Mouse (Mus musculus): ENCODE data around the gene Rab3c. TPM values are rescaled to one million over a fixed set of nuclear protein-coding genes. Genes with fewer than 3 reads are reported as not detected.

Rab3c gene
- total and polyA plus RNA-seq, 3 experiments = not detected

DNA sequence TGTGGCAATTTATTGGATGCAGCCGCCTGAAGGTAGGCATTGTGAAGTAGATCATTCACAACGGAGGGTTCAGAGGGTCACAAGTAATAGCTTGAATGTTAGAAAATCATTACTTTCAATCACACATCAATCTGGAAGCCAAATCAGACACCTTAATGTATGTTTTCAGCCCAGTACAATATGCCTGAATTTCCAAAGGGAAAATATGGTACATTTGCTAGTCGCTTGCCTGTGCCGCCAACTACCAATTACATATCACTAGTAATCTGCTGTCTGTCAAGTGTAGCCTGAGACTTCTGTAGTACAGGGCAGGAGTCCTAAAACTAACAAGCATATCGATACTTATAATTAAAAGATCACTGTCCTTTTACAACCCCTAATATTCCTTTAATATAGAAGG, 47.4 kb downstream of the Rab3c start:
- dilution Hi-C loops (cut with MboI; ENCODE audit: extremely low pct_ligation_motif_present, extremely low pct_unique_long_range_greater_than_20kb, low sequenced_read_pairs) = no loop called here
- Histone ChIP-seq H3K79me2 (replicated peaks; ENCODE audit: control insufficient read depth, extremely low read depth, insufficient read depth, poor library complexity, severe bottlenecking) (no peaks in the 10 kb centered on the region), H3K4me2 (ENCODE audit: insufficient read depth, low read depth, poor library complexity, severe bottlenecking) (no peak overlapping the region), H3K4me1 (ENCODE audit: control insufficient read depth in 1 of 2, insufficient read depth in 2 of 2) (no peaks in the 10 kb centered on the region), H3K36me3 (replicated peaks in 1 of 2; ENCODE audit: control insufficient read depth in 1 of 2, insufficient read depth in 1 of 2, low read length in 1 of 2) (no peaks in the 10 kb centered on the region), H3K9me3 (replicated peaks; ENCODE audit: low read length) (peaks cover 23% of the 10 kb centered on the region), H3K27me3 (replicated peaks) (no peaks in the 10 kb centered on the region), H3K9ac (ENCODE audit: insufficient read depth, low read depth) (no peak overlapping the region), H3K4me3 (replicated peaks in 1 of 3; ENCODE audit: low read depth in 2 of 3, low read length in 2 of 3, poor library complexity in 1 of 3) (no peak overlapping the region), H3K27ac (ENCODE audit: insufficient read depth, low read depth) (no peak overlapping the region)
- in situ Hi-C loops (cut with MboI; ENCODE audit: low pct_ligation_motif_present, low pct_unique_long_range_greater_than_20kb, low sequenced_read_pairs) = no loop called here
- TF ChIP-seq RCOR1 (conservative IDR thresholded peaks at IDR 0.05; ENCODE audit: low read depth, low read length) = no peak
- no peak for TF ChIP-seq PAX5 (IDR thresholded peaks at IDR 0.05; ENCODE audit: low read length)
- TF ChIP-seq USF1 (IDR thresholded peaks at IDR 0.05; ENCODE audit: low read depth, low read length) = no peak
- TF ChIP-seq HCFC1 (IDR thresholded peaks at IDR 0.05; ENCODE audit: low read depth, low read length) = no peak
- TF ChIP-seq ZC3H11A (IDR thresholded peaks at IDR 0.05; ENCODE audit: low read depth, low read length) = no peak
- no peak for TF ChIP-seq USF2 (conservative IDR thresholded peaks at IDR 0.05; ENCODE audit: low read depth, low read length)
- TF ChIP-seq MAZ (IDR thresholded peaks at IDR 0.05; ENCODE audit: low read depth, low read length) = no peak
- TF ChIP-seq CHD2 (IDR thresholded peaks at IDR 0.05; ENCODE audit: low read length) = no peak
- TF ChIP-seq BHLHE40 (IDR thresholded peaks at IDR 0.05; ENCODE audit: low read depth, low read length) = no peak
- no peak for TF ChIP-seq JUND (conservative IDR thresholded peaks at IDR 0.05; ENCODE audit: low read depth, low read length)
- TF ChIP-seq CHD1 (IDR thresholded peaks at IDR 0.05; ENCODE audit: low read depth, low read length) = no peak
- TF ChIP-seq MAX (IDR thresholded peaks at IDR 0.05; ENCODE audit: low read length) = no peak
- no peak for TF ChIP-seq MAFK (IDR thresholded peaks at IDR 0.05; ENCODE audit: insufficient replicate concordance, low read length)
- no peak for TF ChIP-seq TBP (conservative IDR thresholded peaks at IDR 0.05; ENCODE audit: low read depth, low read length)
- no peak for TF ChIP-seq SIN3A (IDR thresholded peaks at IDR 0.05; ENCODE audit: low read length)
- no peak for TF ChIP-seq POLR2A (IDR thresholded peaks at IDR 0.05; ENCODE audit: low read depth, low read length)
- TF ChIP-seq MXI1 (IDR thresholded peaks at IDR 0.05; ENCODE audit: low read depth, low read length) = no peak
- TF ChIP-seq ELF1 (IDR thresholded peaks at IDR 0.05; ENCODE audit: low read depth, low read length) = no peak
- TF ChIP-seq GABPA (IDR thresholded peaks at IDR 0.05; ENCODE audit: insufficient replicate concordance, low read depth, low read length) = no peak
- DNase-seq (ENCODE audit: extremely low read depth) = no peak

DNA sequence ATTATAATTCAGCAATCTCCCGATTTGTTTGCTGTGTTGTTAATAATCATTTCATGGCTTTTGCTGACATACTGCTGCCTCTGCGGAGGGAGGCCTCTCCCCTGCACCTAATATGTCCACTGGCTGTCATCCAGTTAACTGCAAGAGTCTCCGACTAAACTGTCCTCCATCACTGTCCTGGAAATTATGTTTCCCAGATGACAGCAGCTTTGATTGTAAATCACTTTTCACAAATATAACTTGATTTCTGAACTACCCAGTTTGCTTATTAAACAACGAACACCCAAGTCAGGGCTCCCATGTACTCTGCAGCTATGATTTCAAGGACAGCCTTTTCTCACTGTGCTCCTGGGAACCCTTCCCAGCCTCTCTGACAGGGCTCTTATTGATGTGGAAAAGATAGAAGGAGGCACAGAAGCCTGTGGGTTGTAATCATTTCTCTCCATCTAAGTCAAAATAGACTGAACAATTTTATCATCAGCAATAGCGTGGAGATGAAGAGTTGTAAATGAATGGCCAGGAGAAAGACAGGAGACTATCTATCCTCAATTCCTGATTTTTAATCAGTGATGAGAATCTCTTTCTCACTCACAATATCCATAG, 49.6 kb downstream of the Rab3c start:
- peaks cover 21% of the 10 kb centered on the region for H3K9me3 ChIP-seq (replicated peaks; ENCODE audit: low read length)
- in situ Hi-C loops (cut with MboI; ENCODE audit: low pct_ligation_motif_present, low pct_unique_long_range_greater_than_20kb, low sequenced_read_pairs) (no loop called here), dilution Hi-C loops (cut with MboI; ENCODE audit: extremely low pct_ligation_motif_present, extremely low pct_unique_long_range_greater_than_20kb, low sequenced_read_pairs) (no loop called here)
- H3K27ac ChIP-seq (ENCODE audit: insufficient read depth, low read depth) = no peak overlapping the region
- H3K4me3 ChIP-seq (replicated peaks in 1 of 3; ENCODE audit: low read depth in 2 of 3, low read length in 2 of 3, poor library complexity in 1 of 3) = no peak overlapping the region
- no peaks in the 10 kb centered on the region for H3K79me2 ChIP-seq (replicated peaks; ENCODE audit: control insufficient read depth, extremely low read depth, insufficient read depth, poor library complexity, severe bottlenecking)
- no peak overlapping the region for H3K9ac ChIP-seq (ENCODE audit: insufficient read depth, low read depth)
- no peak for TF ChIP-seq JUN (IDR thresholded peaks at IDR 0.05; ENCODE audit: insufficient read depth, low read depth, low read length)
- no peak for TF ChIP-seq IRF4 (IDR thresholded peaks at IDR 0.05; ENCODE audit: low read depth, low read length)
- no peak for TF ChIP-seq TCF12 (IDR thresholded peaks at IDR 0.05; ENCODE audit: low read depth, low read length)
- no peak for TF ChIP-seq SMC3 (IDR thresholded peaks at IDR 0.05; ENCODE audit: low read depth, low read length)
- TF ChIP-seq MAZ (IDR thresholded peaks at IDR 0.05; ENCODE audit: low read depth, low read length) = no peak
- TF ChIP-seq ZNF384 (IDR thresholded peaks at IDR 0.05; ENCODE audit: low read depth, low read length) = no peak
- no peak for TF ChIP-seq POLR2A (IDR thresholded peaks at IDR 0.05; ENCODE audit: low read depth, low read length)
- no peak for TF ChIP-seq CHD2 (IDR thresholded peaks at IDR 0.05; ENCODE audit: low read length)
- H3K27me3 ChIP-seq (replicated peaks) = no peaks in the 10 kb centered on the region
- H3K4me2 ChIP-seq (ENCODE audit: insufficient read depth, low read depth, poor library complexity, severe bottlenecking) = no peak overlapping the region
- no peak for DNase-seq (ENCODE audit: extremely low read depth)
- H3K36me3 ChIP-seq (replicated peaks in 1 of 2; ENCODE audit: control insufficient read depth in 1 of 2, insufficient read depth in 1 of 2, low read length in 1 of 2) = no peaks in the 10 kb centered on the region
- H3K4me1 ChIP-seq (ENCODE audit: control insufficient read depth in 1 of 2, insufficient read depth in 2 of 2) = no peaks in the 10 kb centered on the region
